Mouse (Mus musculus): Measurements from ENCODE around the gene Fibp.
"Not testable (repeated sequence)": the region's sequence is repeated elsewhere in the genome, so short reads cannot be mapped to it uniquely, and the experiment has no call there.

- not testable (repeated sequence) for TF ChIP-seq CTCF (IDR thresholded peaks at IDR 0.05; ENCODE audit: extremely low read depth, insufficient read length, insufficient replicate concordance, low read depth, low read length); POLR2A (IDR thresholded peaks at IDR 0.05; ENCODE audit: low read depth, low read length)
These were observed 29.3 kb downstream of the Fibp start for GRCm38 (mm10) chr19:5489721-5490120.

All from small intestine, adult 2 months (tissue).